Mouse (Mus musculus): ENCODE measurements around the gene Pias4. TPM values are rescaled to one million over a fixed set of nuclear protein-coding genes. Genes with fewer than 3 reads are reported as not detected.

The Pias4 gene
- polyA plus RNA-seq, 1 experiment from 2014 or later: 36.1 TPM

DNA sequence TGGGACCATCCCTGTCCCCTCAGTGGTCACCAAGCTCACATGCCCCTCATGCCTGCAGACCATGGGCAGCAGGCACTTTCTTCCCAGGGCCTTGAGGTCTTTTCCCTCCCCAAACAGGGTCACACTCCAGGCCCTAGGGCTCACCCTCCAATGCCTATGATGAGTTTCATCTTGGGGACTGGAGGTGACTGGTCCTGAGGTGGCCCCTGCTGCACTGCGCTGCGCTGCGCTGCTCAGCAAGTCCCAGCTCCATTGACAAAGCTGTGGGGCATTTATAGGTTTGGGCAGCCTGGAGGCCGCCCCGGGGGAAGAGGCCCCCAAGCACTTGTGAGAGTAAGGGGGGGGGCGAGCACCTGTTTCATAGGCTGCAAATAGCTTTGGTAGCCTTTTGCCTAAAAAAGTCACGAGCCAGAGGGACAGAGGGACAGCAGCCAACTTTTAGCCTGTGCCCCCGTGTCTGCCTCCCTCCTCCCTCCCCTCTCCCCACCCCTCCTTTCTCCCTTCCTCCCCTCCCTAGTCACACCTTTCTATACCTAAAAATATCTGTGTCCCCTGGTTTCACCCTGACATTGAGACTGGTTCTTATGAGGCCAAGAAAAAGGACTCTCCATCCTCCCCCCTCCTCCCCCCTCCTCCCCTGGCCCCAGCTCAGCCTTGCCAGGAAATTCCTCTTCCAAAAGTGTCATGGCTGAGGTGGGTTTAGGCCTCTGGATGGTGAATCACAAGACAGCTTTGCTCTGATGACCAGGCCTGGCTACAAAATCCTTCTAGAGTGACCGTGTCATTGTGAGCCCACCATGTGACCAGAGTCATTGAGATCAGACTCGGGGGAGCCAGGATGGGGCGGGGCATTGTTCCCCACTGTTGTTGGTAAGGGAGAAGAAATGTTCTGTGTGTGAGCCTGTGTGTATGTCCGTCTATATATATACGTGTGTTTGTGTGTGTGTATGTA is 34.4 kb upstream of the Pias4 start, which contains the start of gene Nmrk2:
Gene Nmrk2 (minus strand): TSS at position 245 of the 952 bp plus-strand sequence.
- Histone ChIP-seq H3K36me3 (replicated peaks; ENCODE audit: control insufficient read depth, insufficient read depth, low read depth, low read length) (no peaks in the 10 kb centered on the region), H3K27ac (replicated peaks; ENCODE audit: low read depth, low read length) (no peak within 1 kb of the TSS), H3K9ac (replicated peaks; ENCODE audit: low read length) (no peak within 1 kb of the TSS), H3K4me1 (ENCODE audit: control insufficient read depth, insufficient read depth, low read length) (no peaks in the 10 kb centered on the region), H3K27me3 (ENCODE audit: control insufficient read depth, insufficient read depth, low read length) (peaks cover 2% of the 10 kb centered on the region; the same call in 1 of the 2 replicates), H3K4me2 (ENCODE audit: low read depth, low read length) (no peak within 1 kb of the TSS), H3K4me3 (ENCODE audit: low read depth, low read length) (no peak within 1 kb of the TSS), H3K9me3 (replicated peaks; ENCODE audit: control insufficient read depth, low read length) (no peaks in the 10 kb centered on the region)
- ATAC-seq (replicated peaks; ENCODE audit: insufficient number of reproducible peaks, low FRiP score, low TSS enrichment, low read depth) (no peak), DNase-seq (ENCODE audit: low spot score) (no peak)
- WGBS: 57% methylated on average over 13 of the region's 13 CpGs

DNA sequence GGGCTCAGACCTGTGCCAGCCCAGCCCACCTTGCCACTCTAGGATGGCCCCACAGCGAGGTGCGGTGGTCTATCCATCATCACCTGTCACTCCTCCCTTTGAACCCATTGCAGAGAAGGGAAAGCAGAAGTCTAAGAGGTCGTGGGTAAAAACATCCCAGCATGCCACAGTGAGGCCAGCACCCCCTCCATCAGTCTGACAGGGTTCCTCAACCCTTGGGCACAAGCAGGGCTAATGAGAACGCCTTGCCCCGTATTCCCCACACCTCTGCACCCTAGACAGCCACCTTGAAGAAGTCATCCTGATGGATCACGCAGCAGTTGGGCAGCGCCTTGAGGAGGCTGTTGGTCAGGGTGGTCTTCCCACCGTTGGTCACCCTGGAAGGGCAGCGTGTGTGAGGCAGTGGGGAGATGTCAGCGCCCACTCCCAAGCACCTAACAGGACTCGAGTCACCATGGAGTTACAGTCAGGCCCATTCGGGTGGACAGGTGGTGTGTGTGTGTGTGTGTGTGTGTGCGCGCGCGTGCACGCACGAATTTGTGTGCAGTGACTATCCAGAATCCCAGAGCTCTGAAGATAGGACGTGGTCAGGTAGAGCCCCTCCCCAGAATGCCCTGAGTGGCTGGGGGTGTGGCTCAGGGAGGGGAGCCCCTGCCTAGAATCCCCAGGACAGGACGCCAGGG is 33.0 kb upstream of the Pias4 start:
- no peak overlapping the region for H3K4me2 ChIP-seq (ENCODE audit: low read depth, low read length)
- ATAC-seq (replicated peaks; ENCODE audit: insufficient number of reproducible peaks, low FRiP score, low TSS enrichment, low read depth) (no peak), DNase-seq (ENCODE audit: low spot score) (no peak)
- no peak overlapping the region for H3K27ac ChIP-seq (replicated peaks; ENCODE audit: low read depth, low read length)
- H3K9me3 ChIP-seq (replicated peaks; ENCODE audit: control insufficient read depth, low read length): no peaks in the 10 kb centered on the region
- peaks cover 3% of the 10 kb centered on the region for H3K27me3 ChIP-seq (ENCODE audit: control insufficient read depth, insufficient read depth, low read length)
- no peaks in the 10 kb centered on the region for H3K36me3 ChIP-seq (replicated peaks; ENCODE audit: control insufficient read depth, insufficient read depth, low read depth, low read length)
- WGBS: 77% methylated on average over 20 of the region's 20 CpGs
- no peaks in the 10 kb centered on the region for H3K4me1 ChIP-seq (ENCODE audit: control insufficient read depth, insufficient read depth, low read length)
- no peak overlapping the region for H3K9ac ChIP-seq (replicated peaks; ENCODE audit: low read length)
- H3K4me3 ChIP-seq (ENCODE audit: low read depth, low read length): no peak overlapping the region

DNA sequence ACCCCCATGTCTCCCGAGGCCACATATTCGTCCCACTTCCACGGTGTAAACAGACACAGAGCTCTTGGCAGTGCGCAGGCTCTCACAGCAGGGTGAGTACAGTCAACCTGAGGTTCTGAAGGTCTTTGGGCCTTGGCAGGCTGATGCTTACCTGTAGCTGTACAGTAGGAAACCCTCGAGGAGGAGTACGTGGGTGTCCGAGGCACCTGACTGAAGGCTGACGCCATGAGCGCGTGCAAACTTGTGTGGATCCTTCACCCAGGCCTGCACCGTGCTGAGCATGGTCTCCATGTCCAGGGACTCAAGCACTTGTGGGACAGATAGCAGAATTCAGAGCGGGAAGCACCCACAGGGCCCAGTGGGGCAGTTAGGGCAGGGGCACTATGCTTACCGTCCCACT is 32.4 kb upstream of the Pias4 start:
- Histone ChIP-seq H3K4me3 (ENCODE audit: low read depth, low read length) (no peak overlapping the region), H3K27ac (replicated peaks; ENCODE audit: low read depth, low read length) (no peak overlapping the region), H3K9ac (replicated peaks; ENCODE audit: low read length) (no peak overlapping the region), H3K27me3 (ENCODE audit: control insufficient read depth, insufficient read depth, low read length) (peaks cover 9% of the 10 kb centered on the region), H3K4me1 (ENCODE audit: control insufficient read depth, insufficient read depth, low read length) (no peaks in the 10 kb centered on the region), H3K9me3 (replicated peaks; ENCODE audit: control insufficient read depth, low read length) (no peaks in the 10 kb centered on the region), H3K4me2 (ENCODE audit: low read depth, low read length) (no peak overlapping the region), H3K36me3 (replicated peaks; ENCODE audit: control insufficient read depth, insufficient read depth, low read depth, low read length) (no peaks in the 10 kb centered on the region)
- no peak for ATAC-seq (replicated peaks; ENCODE audit: insufficient number of reproducible peaks, low FRiP score, low TSS enrichment, low read depth)
- DNase-seq (ENCODE audit: low spot score): no peak
- WGBS: 88% methylated on average over 13 of the region's 13 CpGs

DNA sequence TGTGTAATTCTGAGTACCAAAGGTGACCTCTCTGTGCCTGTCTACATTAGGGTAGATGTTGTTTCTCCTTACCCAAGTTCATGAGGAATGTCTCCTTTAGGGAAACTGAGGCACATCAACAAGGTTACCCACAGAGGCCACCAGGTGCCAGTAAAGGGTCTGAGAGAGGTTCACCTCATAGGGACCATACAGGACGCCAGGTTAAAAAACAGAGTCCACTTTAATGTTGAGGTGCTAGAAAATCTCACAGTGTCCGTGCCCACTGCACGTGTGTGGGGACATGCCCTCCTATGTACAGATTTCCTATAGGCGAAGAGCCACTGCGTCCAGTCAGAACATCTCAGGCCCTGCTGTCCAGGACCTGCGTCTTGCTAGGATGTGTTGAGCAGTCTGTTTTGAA is 31.3 kb upstream of the Pias4 start:
- no peak overlapping the region for H3K4me2 ChIP-seq (ENCODE audit: low read depth, low read length)
- H3K9me3 ChIP-seq (replicated peaks; ENCODE audit: control insufficient read depth, low read length): no peaks in the 10 kb centered on the region
- 79% methylated on average over 6 of the region's 6 CpGs for whole genome bisulfite sequencing
- no peak overlapping the region for H3K4me3 ChIP-seq (ENCODE audit: low read depth, low read length)
- H3K27me3 ChIP-seq (ENCODE audit: control insufficient read depth, insufficient read depth, low read length): peaks cover 18% of the 10 kb centered on the region
- DNase-seq (ENCODE audit: low spot score) (no peak), ATAC-seq (replicated peaks; ENCODE audit: insufficient number of reproducible peaks, low FRiP score, low TSS enrichment, low read depth) (no peak)
- H3K4me1 ChIP-seq (ENCODE audit: control insufficient read depth, insufficient read depth, low read length): peaks cover 5% of the 10 kb centered on the region; the same call in 1 of the 2 replicates
- H3K9ac ChIP-seq (replicated peaks; ENCODE audit: low read length): no peak overlapping the region
- H3K36me3 ChIP-seq (replicated peaks; ENCODE audit: control insufficient read depth, insufficient read depth, low read depth, low read length): no peaks in the 10 kb centered on the region
- H3K27ac ChIP-seq (replicated peaks; ENCODE audit: low read depth, low read length): no peak overlapping the region

DNA sequence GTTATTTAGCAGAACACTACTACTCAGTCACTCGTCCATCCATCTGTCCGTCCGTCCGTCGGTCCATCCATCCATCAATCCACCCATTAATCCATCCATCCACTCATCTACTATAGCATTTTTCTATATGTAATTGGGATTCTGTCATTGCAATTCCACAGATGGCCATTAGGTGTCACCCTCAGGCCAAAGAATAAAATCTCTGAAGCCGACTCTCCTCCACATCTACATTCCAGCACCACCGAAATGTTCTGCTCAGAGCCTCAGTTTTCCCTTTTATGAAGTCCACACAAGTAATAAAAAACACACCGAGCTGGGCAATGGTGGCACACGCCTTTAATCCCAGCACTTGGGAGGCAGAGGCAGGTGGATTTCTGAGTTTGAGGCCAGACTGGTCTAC is 30.5 kb upstream of the Pias4 start:
- no peak overlapping the region for H3K4me2 ChIP-seq (ENCODE audit: low read depth, low read length)
- DNase-seq (ENCODE audit: low spot score) (peak; percentile 87), ATAC-seq (replicated peaks; ENCODE audit: insufficient number of reproducible peaks, low FRiP score, low TSS enrichment, low read depth) (no peak)
- H3K27ac ChIP-seq (replicated peaks; ENCODE audit: low read depth, low read length): no peak overlapping the region
- H3K36me3 ChIP-seq (replicated peaks; ENCODE audit: control insufficient read depth, insufficient read depth, low read depth, low read length): no peaks in the 10 kb centered on the region
- peaks cover 6% of the 10 kb centered on the region; the same call in 1 of the 2 replicates for H3K4me1 ChIP-seq (ENCODE audit: control insufficient read depth, insufficient read depth, low read length)
- H3K4me3 ChIP-seq (ENCODE audit: low read depth, low read length): no peak overlapping the region
- peaks cover 20% of the 10 kb centered on the region for H3K27me3 ChIP-seq (ENCODE audit: control insufficient read depth, insufficient read depth, low read length)
- no peaks in the 10 kb centered on the region for H3K9me3 ChIP-seq (replicated peaks; ENCODE audit: control insufficient read depth, low read length)
- WGBS: 4% methylated on average over 9 of the region's 9 CpGs
- H3K9ac ChIP-seq (replicated peaks; ENCODE audit: low read length): no peak overlapping the region

DNA sequence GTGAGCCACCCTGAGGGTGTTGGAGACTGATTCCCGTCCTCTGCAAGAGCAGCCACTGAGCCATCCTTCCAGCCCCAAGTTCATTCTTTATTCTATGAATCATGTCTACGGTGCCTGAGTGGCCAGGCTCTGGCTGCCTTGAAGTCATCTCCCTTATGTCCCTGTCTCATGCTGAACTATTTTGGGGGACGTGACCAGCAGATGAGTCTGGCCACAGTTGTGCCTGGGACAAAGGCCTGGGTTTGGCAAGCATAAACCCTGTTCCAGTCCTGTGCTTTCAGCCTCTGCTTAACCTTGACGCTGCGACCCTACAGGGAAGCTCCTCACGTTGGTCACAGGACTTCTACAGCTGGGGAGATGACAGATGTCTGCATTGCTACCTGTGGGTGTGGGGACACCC is 29.6 kb upstream of the Pias4 start:
- Histone ChIP-seq H3K27ac (replicated peaks; ENCODE audit: low read depth, low read length) (no peak overlapping the region), H3K4me2 (ENCODE audit: low read depth, low read length) (no peak overlapping the region), H3K4me3 (ENCODE audit: low read depth, low read length) (no peak overlapping the region), H3K4me1 (ENCODE audit: control insufficient read depth, insufficient read depth, low read length) (peaks cover 6% of the 10 kb centered on the region), H3K9ac (replicated peaks; ENCODE audit: low read length) (no peak overlapping the region), H3K9me3 (replicated peaks; ENCODE audit: control insufficient read depth, low read length) (no peaks in the 10 kb centered on the region), H3K36me3 (replicated peaks; ENCODE audit: control insufficient read depth, insufficient read depth, low read depth, low read length) (no peaks in the 10 kb centered on the region), H3K27me3 (ENCODE audit: control insufficient read depth, insufficient read depth, low read length) (peaks cover 20% of the 10 kb centered on the region)
- DNase-seq (ENCODE audit: low spot score) (no peak), ATAC-seq (replicated peaks; ENCODE audit: insufficient number of reproducible peaks, low FRiP score, low TSS enrichment, low read depth) (no peak)
- 52% methylated on average over 6 of the region's 6 CpGs for WGBS

DNA sequence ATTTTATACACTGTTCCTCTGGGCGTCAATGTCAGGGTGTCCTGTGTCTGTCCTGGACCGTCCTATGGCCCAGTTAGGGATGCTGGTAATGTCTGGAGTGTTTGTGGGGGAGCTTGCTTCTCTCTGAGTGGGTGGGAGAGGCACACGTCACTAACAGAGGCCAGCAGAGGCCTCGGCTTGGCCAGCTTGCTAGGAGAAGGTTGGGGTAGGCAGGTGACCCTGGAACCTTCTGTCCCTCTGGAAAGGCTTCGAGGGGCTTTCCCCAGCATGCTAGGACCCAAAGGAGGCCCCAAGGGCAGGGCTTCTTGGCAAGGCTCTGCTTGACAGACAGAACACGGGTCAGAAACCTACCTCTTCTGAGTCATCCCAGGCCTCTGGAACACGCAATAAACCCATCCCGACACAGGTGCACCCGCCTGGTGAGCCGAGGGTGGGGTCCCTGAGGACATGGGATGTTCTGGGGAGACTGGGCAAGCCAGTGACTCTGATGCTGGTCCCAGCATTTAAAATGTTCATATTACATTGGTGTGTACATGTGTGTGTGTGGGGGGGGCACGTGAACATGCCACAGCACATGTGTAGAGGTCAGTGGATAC is 28.8 kb upstream of the Pias4 start:
- ATAC-seq (replicated peaks; ENCODE audit: insufficient number of reproducible peaks, low FRiP score, low TSS enrichment, low read depth): no peak
- no peak overlapping the region for H3K9ac ChIP-seq (replicated peaks; ENCODE audit: low read length)
- no peak overlapping the region for H3K4me3 ChIP-seq (ENCODE audit: low read depth, low read length)
- DNase-seq (ENCODE audit: low spot score): no peak
- no peak overlapping the region for H3K4me2 ChIP-seq (ENCODE audit: low read depth, low read length)
- H3K36me3 ChIP-seq (replicated peaks; ENCODE audit: control insufficient read depth, insufficient read depth, low read depth, low read length): no peaks in the 10 kb centered on the region
- H3K9me3 ChIP-seq (replicated peaks; ENCODE audit: control insufficient read depth, low read length): no peaks in the 10 kb centered on the region
- H3K27ac ChIP-seq (replicated peaks; ENCODE audit: low read depth, low read length): no peak overlapping the region
- peaks cover 20% of the 10 kb centered on the region for H3K27me3 ChIP-seq (ENCODE audit: control insufficient read depth, insufficient read depth, low read length)
- H3K4me1 ChIP-seq (ENCODE audit: control insufficient read depth, insufficient read depth, low read length): peaks cover 6% of the 10 kb centered on the region
- WGBS: 66% methylated on average over 11 of the region's 11 CpGs

Measured in embryonic facial prominence, embryonic 11.5 days (tissue).